Mouse (Mus musculus) heart, adult 2 months (tissue): ENCODE measurements at regions not wholly inside any gene's neighbourhood (a gene's known extent, or its start where the extent isn't known, plus 50 kb on each side); places are given as distances from the start of the nearest gene placed in this dataset.
A peak's percentile ranks its signal among the peaks of the same experiment; 100 is the strongest.

Source experiments
- DNase-seq, 2 experiments: peaks; one replicate each; pipeline ENCODE4 v3.0.0; 2021
- H3K27ac ChIP-seq: fragments of 200-600 bp; 2 replicates; pipeline ENCODE4 v1.8.1; 2022
- H3K27me3 ChIP-seq: fragments of 200-500 bp; 2 replicates; pipeline ENCODE4 v1.6.1; 2012; ENCODE audit warnings: mild to moderate bottlenecking, low read length, inconsistent platforms, mixed read lengths; ENCODE audit not compliant: control insufficient read depth, insufficient read depth
- H3K36me3 ChIP-seq: fragments of 200-500 bp; 2 replicates; pipeline ENCODE4 v1.6.1; 2012; ENCODE audit warnings: low read length, inconsistent platforms; ENCODE audit not compliant: control insufficient read depth, insufficient read depth
- H3K4me1 ChIP-seq: fragments of 200-500 bp; 2 replicates; pipeline ENCODE4 v1.6.1; 2011; ENCODE audit warnings: low read length; ENCODE audit not compliant: control insufficient read depth, insufficient read depth
- H3K4me3 ChIP-seq: fragments of 200-600 bp; 2 replicates; pipeline ENCODE4 v1.8.1; 2022
- H3K79me2 ChIP-seq: fragments of 200-500 bp; replicated peaks from 2 replicates; pipeline ENCODE4 v1.6.1; 2012; ENCODE audit warnings: mild to moderate bottlenecking, inconsistent platforms, low read length, moderate library complexity, mixed read lengths; ENCODE audit not compliant: control insufficient read depth, insufficient read depth
- H3K9ac ChIP-seq: fragments of 200-500 bp; 2 replicates; pipeline ENCODE4 v1.6.1; 2012; ENCODE audit warnings: low read depth, mild to moderate bottlenecking, control low read depth, inconsistent platforms, low read length, mixed read lengths
- CTCF ChIP-seq: fragments of 200-600 bp; IDR thresholded peaks from 2 replicates; pipeline ENCODE4 v1.8.1; 2022; ENCODE audit warnings: antibody characterized with exemption, mild to moderate bottlenecking, moderate library complexity
- EP300 ChIP-seq: fragments of 200-500 bp; IDR thresholded peaks from 2 replicates; pipeline ENCODE4 v1.6.1; 2011; ENCODE audit warnings: low read depth, low read length, control low read depth; ENCODE audit not compliant: insufficient read depth
- POLR2A ChIP-seq: fragments of 200-500 bp; IDR thresholded peaks from 2 replicates; pipeline ENCODE4 v1.6.1; 2011; ENCODE audit warnings: mild to moderate bottlenecking, low read depth, low read length, control low read depth; ENCODE audit not compliant: insufficient read depth
- WGBS: fragments of 180-500 bp; shearing (Covaris S2); methylation state at CpG from one replicate; pipeline ENCODE4 v1.1.7; 2018; 5-methylcytosine and 5-hydroxymethylcytosine counted together
- intact Hi-C: fragments of 180-260 bp; cut with DNase I; formaldehyde crosslinking; loops from one replicate; pipeline ENCODE4 v1.15.1; 2025

GRCm38 (mm10) chr3:37977453-37977852 lies 253.2 kb upstream of the Gm5148 start:
- Histone ChIP-seq H3K36me3 (no peaks in the 10 kb centered on the region; the same call in 1 of the 2 replicates), H3K27ac (peak overlapping the region; percentile 57; the same call in 1 of the 2 replicates), H3K79me2 (no peaks in the 10 kb centered on the region), H3K4me1 (peaks cover 14% of the 10 kb centered on the region), H3K4me3 (no peak overlapping the region), H3K27me3 (no peaks in the 10 kb centered on the region), H3K9ac (no peak overlapping the region)
- intact Hi-C loops, result loop anchor here (2.0 to 10.0 kb wide), 10 partner anchors 40 to 503 kb away; partner anchors contain the start of gene Spry1
- TF ChIP-seq POLR2A, result no peak
- no peak for TF ChIP-seq EP300
- TF ChIP-seq CTCF, result no peak
- no peak for DNase-seq
- WGBS, result 56% methylated on average over 3 of the region's 3 CpGs

DNA sequence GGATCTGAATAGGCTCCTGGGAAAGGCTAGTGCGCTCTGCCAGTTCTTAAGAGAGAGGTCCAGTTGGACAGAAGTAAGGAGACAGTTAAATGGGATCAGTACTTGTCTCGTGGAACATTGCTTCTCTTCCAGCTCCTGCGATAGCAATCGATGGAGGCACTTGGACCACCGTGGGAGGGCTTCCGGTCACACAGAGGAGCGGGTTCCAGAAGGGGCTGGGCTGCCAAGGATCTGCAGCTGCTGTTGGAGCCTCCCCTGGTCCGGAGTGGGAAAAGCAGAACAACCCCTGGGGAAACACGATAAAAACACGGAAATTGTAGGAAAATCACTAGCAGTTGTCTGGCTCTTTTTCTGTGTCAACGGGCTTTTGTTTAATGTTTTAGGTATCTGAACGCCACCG lies 252.3 kb upstream of the Gm5148 start:
- intact Hi-C loops, result loop anchor here (2.0 to 10.0 kb wide), 10 partner anchors 41 to 502 kb away; partner anchors contain the start of gene Spry1
- peak; percentile 86 to 90 for DNase-seq
- Histone ChIP-seq H3K27ac (peak overlapping the region; percentile 19; the same call in 1 of the 2 replicates), H3K4me3 (no peak overlapping the region), H3K36me3 (no peaks in the 10 kb centered on the region; the same call in 1 of the 2 replicates), H3K79me2 (no peaks in the 10 kb centered on the region), H3K4me1 (peaks cover 14% of the 10 kb centered on the region), H3K9ac (no peak overlapping the region), H3K27me3 (no peaks in the 10 kb centered on the region)
- TF ChIP-seq POLR2A (no peak), EP300 (peak; percentile 90), CTCF (0 out of 2 replicates have a peak, but pooled peaks have one; percentile 12)
- 19% methylated on average over 13 of the region's 13 CpGs for WGBS

DNA sequence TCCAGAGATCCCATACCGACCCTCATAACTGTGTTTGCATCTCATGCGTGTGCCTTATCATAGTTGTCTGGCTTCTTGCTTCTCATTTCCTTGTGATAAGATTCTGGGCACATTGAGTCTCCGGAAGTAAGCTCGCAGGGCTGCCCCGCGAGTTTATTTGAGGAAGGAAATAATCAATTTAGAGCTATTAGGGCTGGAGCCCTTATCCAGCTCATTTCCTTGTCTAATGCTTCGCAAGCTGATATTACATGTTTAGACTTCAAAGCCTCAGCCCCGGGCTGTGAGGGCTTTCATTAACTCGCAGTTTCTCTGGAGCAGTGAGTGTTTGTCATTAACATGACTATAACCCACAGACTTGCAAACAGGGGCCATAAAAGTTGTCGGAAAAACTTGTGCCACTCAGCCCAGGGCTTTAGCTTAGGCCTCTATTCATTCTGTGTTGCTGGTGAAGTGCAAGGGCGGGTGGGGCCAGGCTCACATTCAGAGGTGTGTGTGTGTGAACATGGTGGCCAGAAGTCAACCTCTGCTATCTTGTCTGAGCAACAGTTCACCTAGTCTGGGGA lies 251.0 kb upstream of the Gm5148 start:
- intact Hi-C loops, result loop anchor here (1.0 to 10.0 kb wide), 8 partner anchors 42 to 500 kb away; no protein-coding TSS in a partner anchor
- Histone ChIP-seq H3K79me2 (no peaks in the 10 kb centered on the region), H3K4me1 (peaks cover 14% of the 10 kb centered on the region), H3K36me3 (no peaks in the 10 kb centered on the region; the same call in 1 of the 2 replicates), H3K9ac (no peak overlapping the region), H3K27ac (peak overlapping the region; percentile 20; the same call in 1 of the 2 replicates), H3K27me3 (no peaks in the 10 kb centered on the region), H3K4me3 (no peak overlapping the region)
- TF ChIP-seq EP300 (0 out of 2 replicates have a peak, but pooled peaks have one; percentile 37), CTCF (no peak)
- WGBS, result 42% methylated on average over 11 of the region's 11 CpGs
- DNase-seq, result peak; percentile 26 to 39

- no peak overlapping the region for H3K27ac ChIP-seq
- DNase-seq, result no peak
- no peak overlapping the region for H3K4me3 ChIP-seq
- TF ChIP-seq CTCF (no peak), POLR2A (no peak), EP300 (no peak)
- peaks cover 12% of the 10 kb centered on the region for H3K4me1 ChIP-seq
- H3K9ac ChIP-seq, result no peak overlapping the region
- intact Hi-C loops, result loop anchor here (10.0 kb wide), 2 partner anchors 142 to 498 kb away; no protein-coding TSS in a partner anchor
- H3K27me3 ChIP-seq, result no peaks in the 10 kb centered on the region
- WGBS, result 78% methylated on average over 3 of the region's 3 CpGs
- H3K36me3 ChIP-seq, result no peaks in the 10 kb centered on the region; the same call in 1 of the 2 replicates
- H3K79me2 ChIP-seq, result no peaks in the 10 kb centered on the region
These were observed 248.6 kb upstream of the Gm5148 start for GRCm38 (mm10) chr3:37972931-37973330.

GRCm38 (mm10) chr3:37971240-37971639 lies 246.9 kb upstream of the Gm5148 start:
- DNase-seq, result no peak
- TF ChIP-seq CTCF, result no peak
- TF ChIP-seq EP300, result no peak
- no peak for TF ChIP-seq POLR2A
- Histone ChIP-seq H3K27ac (no peak overlapping the region), H3K27me3 (no peaks in the 10 kb centered on the region), H3K36me3 (no peaks in the 10 kb centered on the region; the same call in 1 of the 2 replicates), H3K4me3 (no peak overlapping the region), H3K9ac (no peak overlapping the region), H3K4me1 (peaks cover 5% of the 10 kb centered on the region), H3K79me2 (no peaks in the 10 kb centered on the region)
- intact Hi-C loops, result loop anchor here (10.0 kb wide), 2 partner anchors 144 to 496 kb away; no protein-coding TSS in a partner anchor
- WGBS, result 76% methylated on average over 2 of the region's 2 CpGs

DNA sequence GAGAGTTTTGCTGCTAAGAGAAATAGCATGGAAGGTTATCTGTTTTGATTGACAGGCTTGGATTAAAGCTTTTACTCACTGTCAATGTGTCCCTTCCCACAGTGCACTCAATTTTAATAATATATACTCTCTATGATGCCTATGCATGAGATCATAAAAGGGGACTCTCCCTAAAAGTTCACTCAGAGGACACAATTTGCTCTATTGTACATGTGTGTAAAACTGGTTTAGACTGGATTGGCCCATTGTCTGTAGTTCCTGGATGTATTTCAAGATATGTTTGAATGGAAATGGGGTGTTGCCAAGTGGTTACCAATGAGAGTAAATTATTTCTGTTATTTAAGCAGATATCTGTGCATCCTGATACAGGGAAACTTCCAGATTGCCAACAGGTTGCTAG lies 244.4 kb upstream of the Gm5148 start:
- Histone ChIP-seq H3K9ac (no peak overlapping the region), H3K27ac (no peak overlapping the region), H3K4me1 (no peaks in the 10 kb centered on the region), H3K36me3 (no peaks in the 10 kb centered on the region), H3K79me2 (no peaks in the 10 kb centered on the region), H3K27me3 (no peaks in the 10 kb centered on the region), H3K4me3 (no peak overlapping the region)
- DNase-seq, result no peak
- TF ChIP-seq POLR2A (no peak), EP300 (no peak), CTCF (no peak)
- intact Hi-C loops, result loop anchor here (5.0 kb wide), 1 partner anchor 204 kb away; no protein-coding TSS in a partner anchor
